Mouse (Mus musculus): ENCODE measurements around the gene Incenp.
"Not testable (repeated sequence)": the region's sequence is repeated elsewhere in the genome, so short reads cannot be mapped to it uniquely, and the experiment has no call there.

Incenp gene

DNA sequence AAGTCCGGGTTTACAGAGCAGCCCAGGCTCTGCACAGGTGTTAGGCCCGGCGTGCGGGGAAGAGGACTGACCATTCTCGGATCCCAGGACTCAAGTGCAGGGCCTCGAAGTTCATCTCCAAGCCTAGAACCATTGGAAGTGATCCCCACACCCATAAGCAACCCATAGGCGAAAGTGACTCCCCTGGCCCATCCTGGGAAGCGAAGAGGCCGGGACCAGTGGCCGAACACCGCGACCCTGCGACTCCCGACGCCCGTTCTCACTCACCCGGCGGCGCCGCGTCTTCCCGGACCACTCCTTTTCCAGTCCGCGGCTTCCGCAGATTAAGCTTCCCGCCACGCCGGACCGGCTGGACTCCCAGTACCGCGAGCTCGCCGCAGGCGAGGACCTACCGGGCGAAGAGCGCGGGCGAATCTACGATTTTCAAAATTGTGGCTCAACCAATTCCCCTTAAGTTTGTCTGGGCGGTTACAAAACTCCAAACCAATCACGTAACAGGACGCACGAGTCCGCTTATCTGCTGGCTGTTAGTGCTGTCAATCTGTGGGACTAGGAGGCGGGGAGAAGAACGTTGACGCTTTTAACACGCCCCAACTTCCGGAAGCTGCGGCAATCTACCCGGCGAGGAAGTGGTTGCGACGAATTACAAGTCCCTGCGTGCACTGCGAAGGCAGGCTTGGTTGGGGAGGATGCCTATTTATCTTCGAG is at the start of gene Incenp:
TSS of gene Incenp (minus strand) at position 480 of the 708 bp plus-strand sequence.
- DNase-seq (ENCODE audit: low read depth, low spot score), result peak; percentile 95

DNA sequence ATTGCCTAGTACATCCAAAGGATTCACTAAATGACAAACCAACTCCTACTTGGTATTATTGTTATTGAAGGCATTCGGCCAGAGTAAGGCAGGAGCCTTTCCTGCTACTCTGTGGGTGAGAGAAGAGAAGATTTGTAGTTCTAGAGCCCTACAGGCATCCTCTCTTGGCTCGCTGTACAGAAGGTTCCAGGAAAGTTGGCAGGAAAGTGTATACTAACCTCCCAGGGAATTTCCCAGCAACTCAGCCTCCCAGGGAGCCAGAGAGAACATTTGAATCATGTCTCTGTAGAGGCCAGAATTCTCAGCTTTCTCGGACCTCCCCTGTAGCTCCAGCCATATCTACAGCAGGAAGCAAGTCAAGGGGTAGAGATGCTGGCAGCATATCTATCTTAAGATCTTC is 47.6 kb upstream of the Incenp start:
- DNase-seq (ENCODE audit: low read depth, low spot score), result no peak

DNA sequence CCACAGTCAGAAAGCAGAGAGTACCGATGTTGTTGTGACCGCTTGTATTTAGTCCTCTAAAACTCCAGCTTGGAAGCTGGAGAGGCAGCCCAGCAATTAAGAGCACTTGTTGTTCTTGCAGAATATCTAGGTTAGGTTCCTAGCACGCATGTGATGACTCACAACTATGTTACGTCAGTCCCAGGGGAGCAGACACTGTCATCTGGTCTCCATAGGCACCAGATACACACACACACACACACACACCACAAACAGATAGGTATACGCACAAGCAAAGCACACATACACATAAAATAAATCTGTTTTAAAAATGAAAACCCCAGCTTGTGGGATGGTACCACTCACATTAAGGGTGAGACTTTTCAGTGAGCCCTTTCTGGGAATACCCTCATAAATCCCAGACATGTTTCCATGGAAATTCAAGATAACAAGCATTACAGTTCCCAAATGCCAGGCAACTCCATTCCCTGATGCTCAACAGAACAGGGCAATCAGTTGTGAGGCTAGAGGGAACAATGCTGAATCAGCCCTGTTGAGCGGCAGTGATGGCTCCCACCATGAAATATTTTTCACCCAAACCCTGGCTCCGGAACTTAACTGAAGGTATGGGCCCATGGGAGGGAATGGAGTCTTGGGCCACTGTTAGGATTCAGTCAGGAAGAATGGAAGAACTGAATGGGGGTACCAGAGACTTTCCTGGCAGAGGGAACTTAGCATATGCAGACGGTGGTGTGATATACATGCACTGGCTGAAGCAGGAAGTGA is 46.6 kb upstream of the Incenp start:
- no peak for DNase-seq (ENCODE audit: low read depth, low spot score)

- no peak for DNase-seq (ENCODE audit: low read depth, low spot score)
Observed at GRCm38 (mm10) chr19:9942539-9943533, 43.5 kb upstream of the Incenp start.

- DNase-seq (ENCODE audit: low read depth, low spot score), result no peak
Observed at GRCm38 (mm10) chr19:9941809-9942208, 42.5 kb upstream of the Incenp start.

DNA sequence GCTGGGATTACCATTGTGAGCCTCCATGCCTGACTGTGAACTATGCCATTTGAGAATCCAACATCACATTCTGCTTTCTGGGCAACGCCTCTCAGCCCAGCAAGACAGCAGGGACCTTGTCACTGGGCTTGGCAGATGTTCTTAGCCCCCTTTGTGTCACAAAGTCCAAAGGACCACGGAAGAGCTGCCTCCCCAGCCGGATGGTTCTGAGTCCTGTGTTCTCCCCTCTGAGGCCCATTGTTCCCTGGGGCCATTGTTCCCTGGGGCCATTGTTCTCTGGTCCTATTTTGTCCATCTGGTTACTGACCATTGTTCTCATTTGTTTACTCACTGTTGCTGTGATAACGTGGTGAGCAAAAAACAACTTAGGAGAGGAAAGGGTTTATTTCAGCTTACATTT is 41.6 kb upstream of the Incenp start:
- no peak for DNase-seq (ENCODE audit: low read depth, low spot score)

DNA sequence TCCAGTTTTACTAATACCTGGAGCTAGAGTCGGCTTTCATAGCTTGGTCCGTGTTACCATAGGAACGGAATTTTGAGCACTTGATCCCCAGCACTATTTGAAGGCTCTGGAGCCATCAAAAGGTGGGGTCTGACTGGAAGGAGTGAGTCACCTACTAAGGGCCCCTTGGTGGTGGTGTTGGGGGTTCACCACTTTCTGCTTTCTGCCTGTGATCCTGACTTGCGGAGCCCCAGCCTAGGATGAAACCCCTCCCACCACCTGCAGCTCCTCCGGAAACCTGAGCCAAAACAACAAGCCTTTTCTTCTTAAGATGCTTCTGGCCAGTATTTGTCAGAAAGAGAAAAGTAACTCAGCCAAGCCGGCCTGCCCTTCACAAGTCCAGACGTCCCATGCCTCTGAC is 40.5 kb upstream of the Incenp start:
- DNase-seq (ENCODE audit: low read depth, low spot score), result no peak

DNA sequence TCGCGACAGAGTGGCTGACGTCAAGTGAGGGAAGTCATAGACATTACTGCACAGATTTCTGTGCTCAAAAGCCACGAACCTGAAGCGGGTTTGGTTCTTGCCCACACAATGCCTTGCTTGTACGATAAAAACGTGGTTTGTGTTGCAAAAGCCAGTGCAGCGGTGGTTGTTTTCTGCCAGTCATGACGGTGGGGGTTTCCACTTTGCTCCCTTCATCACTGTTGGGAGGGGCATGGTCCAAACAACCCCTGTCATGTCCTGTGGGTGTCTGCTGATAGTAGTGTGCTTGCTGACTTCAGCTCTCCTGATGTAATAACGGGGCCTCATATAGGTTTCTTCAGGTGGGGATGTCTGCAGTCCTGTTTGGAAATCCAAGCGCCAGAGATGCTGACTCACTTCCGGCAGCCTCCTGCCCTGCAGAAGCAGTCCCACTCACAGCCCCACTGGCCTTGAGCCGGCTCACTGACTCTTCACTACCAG is 39.5 kb upstream of the Incenp start:
- DNase-seq (ENCODE audit: low read depth, low spot score), result no peak

GRCm38 (mm10) chr19:9938156-9938823 is 38.9 kb upstream of the Incenp start:
- no peak for DNase-seq (ENCODE audit: low read depth, low spot score)

DNA sequence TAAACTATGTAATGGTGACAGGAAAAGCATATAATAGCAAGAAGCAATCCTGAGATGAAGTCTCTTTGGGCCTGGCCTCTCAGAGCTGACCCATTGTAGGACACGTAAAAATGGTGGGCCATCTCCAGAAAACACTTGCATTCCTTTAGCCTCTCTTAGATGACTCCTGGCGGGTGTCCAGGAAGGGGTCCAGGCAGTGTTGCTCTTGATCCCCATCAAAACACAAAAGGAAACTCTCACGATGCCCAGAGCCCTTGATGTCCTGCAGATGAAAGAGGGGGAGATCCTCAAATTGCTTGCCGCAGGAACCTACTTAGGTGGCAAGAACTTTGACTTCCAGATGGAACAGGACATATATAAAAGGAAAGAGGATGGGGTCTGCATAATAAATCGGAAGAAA is 38.1 kb upstream of the Incenp start:
- no peak for DNase-seq (ENCODE audit: low read depth, low spot score)

DNA sequence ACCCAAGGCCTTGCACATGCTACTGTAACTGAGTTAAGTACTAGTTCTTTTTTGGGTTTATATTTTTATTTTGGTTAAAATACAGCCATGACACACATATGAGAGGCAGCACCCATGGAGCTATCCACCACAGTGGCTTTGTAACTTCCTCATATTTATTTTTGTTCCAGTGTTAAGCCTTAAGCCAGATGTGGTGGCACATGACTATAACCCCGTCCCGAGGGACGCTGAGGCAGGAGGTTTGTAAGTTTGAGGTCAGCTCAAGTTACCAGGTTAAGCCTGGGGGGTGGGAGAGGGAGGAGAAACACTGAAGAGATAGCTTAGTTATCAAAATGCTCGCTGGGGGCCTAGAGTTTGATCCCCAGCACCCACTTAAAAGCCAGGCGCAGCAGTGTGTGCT is 37.2 kb upstream of the Incenp start:
- DNase-seq (ENCODE audit: low read depth, low spot score), result no peak

- no peak for DNase-seq (ENCODE audit: low read depth, low spot score)
Observed at GRCm38 (mm10) chr19:9933908-9934307, 34.6 kb upstream of the Incenp start.

DNA sequence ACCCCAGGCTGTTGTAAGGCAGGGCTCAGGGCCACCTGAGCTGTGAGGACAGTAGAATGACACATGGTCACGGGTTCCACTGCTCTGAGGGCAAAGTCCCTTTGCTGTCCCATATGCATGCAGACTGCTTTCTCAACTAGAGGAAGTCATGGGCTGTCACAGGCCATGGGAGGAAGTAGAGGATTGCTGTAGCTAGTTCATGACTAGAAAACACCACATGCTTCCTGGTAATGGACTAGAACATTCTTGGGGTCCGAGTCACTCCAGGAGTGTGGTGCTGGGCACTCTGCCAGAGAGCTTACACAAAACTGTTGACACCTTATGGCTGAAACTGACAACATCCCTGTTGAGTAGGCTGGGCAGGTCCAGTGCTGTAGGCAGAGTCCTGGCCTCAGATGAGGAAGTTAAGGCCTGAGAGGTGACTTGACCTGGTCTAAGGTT is 31.8 kb upstream of the Incenp start:
- DNase-seq (ENCODE audit: low read depth, low spot score), result not testable (repeated sequence)

- DNase-seq (ENCODE audit: low read depth, low spot score), result no peak
Observed at GRCm38 (mm10) chr19:9928089-9928488, 28.7 kb upstream of the Incenp start.

GRCm38 (mm10) chr19:9924769-9925272 is 25.5 kb upstream of the Incenp start:
- no peak for DNase-seq (ENCODE audit: low read depth, low spot score)

GRCm38 (mm10) chr19:9924034-9924768 is 24.9 kb upstream of the Incenp start:
- no peak for DNase-seq (ENCODE audit: low read depth, low spot score)

DNA sequence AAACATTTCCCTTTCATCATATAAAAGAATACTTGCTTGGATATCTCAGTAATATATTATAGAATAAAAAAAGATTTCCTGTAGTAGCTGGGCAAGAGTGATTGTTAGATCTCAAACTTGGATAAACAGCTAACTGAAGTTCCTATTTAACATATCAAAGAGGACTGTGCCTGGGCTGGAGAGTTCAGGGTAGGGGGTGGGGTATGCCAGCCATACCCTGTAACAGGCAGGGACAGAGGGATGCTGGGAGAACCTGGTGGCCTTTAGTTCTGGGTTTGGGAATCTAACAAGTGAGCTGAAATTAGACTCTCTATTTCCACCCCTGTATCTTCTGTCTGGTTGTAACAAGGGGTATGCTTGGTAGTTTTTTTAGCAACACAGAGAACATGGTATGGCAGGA is 23.7 kb upstream of the Incenp start:
- no peak for DNase-seq (ENCODE audit: low read depth, low spot score)

- no peak for DNase-seq (ENCODE audit: low read depth, low spot score)
Observed at GRCm38 (mm10) chr19:9922228-9922627, 22.9 kb upstream of the Incenp start.

GRCm38 (mm10) chr19:9920835-9921784 is 21.8 kb upstream of the Incenp start:
- DNase-seq (ENCODE audit: low read depth, low spot score), result no peak
